Mouse (Mus musculus) liver, adult 10 weeks (tissue): Measurements from ENCODE around the gene Mrpl36. TPM values are rescaled to one million over a fixed set of nuclear protein-coding genes. Genes with fewer than 3 reads are reported as not detected.

Experiments used
- polyA plus RNA-seq: library from polyadenylated mRNA; stranded (reverse); fragments of 350-450 nt; fragmentation: Illumina TruSeq; extraction: RNeasy Lipid Tissue Mini Kit (QIAGEN cat#74804); gene quantifications from one replicate; pipeline ENCODE4 v1.2.3, GENCODE M21; 2014; ENCODE audit warnings: low read depth, low replicate concordance

The Mrpl36 gene
- polyA plus RNA-seq = 44.4 TPM

GRCm38 (mm10) chr13:73327827-73328698 lies at the start of gene Mrpl36, which contains the start of gene Ndufs6:
Gene Mrpl36 (plus strand): TSS chr13:73328513.
Gene Ndufs6 (minus strand): TSS chr13:73328542.

Other genes starting within 250 kb of the Mrpl36 start
- gene Irx4, start 68.0 kb upstream of the Mrpl36 start, polyA plus RNA-seq = not detected
- 55.6 TPM for gene Ndufs6, start within 50 bp of the Mrpl36 start, polyA plus RNA-seq
- 0.95 TPM for gene Lpcat1, start 138.7 kb downstream of the Mrpl36 start, polyA plus RNA-seq
- not detected for gene Slc6a3, start 208.2 kb downstream of the Mrpl36 start, polyA plus RNA-seq